Mouse (Mus musculus) cerebellum, adult 11-12 months (tissue): ENCODE measurements at regions not wholly inside any gene's neighbourhood (a gene's known extent, or its start where the extent isn't known, plus 50 kb on each side); places are given as distances from the start of the nearest gene placed in this dataset.

Experiments
- DNase-seq: peaks from one replicate; pipeline ENCODE4 v3.0.0; 2022

DNA sequence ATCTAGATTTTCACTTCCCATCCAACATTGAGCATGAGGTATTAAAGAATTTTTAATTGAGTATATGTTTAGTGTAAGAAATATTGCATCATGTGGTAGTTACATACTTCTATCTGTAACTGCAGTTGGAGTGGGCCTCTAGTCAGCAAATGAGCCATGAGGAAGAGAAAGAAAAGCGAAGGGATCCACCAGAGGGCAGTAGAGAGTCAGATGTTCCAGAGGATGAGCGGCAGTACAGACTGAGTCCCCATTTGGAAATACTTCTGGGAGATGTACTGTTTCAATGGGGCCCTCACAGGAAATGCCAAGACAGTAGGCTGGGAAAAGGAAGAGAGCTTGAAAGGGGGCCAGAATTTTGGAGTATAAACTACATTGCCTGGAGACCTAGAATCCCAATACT lies 221.2 kb downstream of the Myh15 start:
- peak; percentile 27 for DNase-seq

- peak; percentile 12 for DNase-seq
Observed at GRCm38 (mm10) chr16:49288096-49288714, 230.9 kb downstream of the Myh15 start.

GRCm38 (mm10) chr16:49289200-49290079 lies 232.2 kb downstream of the Myh15 start:
- DNase-seq, result peak; percentile 51

- no peak for DNase-seq
Observed at GRCm38 (mm10) chr16:49303612-49304307, 246.5 kb downstream of the Myh15 start.

DNA sequence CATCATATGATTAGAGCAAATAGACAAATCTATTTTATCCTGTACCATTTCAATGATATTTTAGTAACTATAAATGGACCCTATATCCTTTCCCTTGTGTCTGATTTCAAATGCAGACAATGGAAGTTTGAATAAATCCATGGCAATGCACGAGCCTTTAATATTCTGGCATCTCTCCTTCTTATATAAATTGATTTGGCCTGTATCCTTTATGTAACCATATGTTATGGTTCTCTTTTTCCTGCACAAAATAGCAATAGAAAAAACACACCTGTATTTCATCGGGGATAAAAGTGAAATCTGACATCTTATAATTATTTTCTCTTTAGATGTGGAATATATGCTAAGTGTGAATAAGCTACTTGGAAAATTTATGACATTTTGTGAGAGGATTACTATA lies 247.1 kb downstream of the Myh15 start:
- no peak for DNase-seq

GRCm38 (mm10) chr16:49317061-49317460 lies 259.8 kb downstream of the Myh15 start:
- no peak for DNase-seq

DNA sequence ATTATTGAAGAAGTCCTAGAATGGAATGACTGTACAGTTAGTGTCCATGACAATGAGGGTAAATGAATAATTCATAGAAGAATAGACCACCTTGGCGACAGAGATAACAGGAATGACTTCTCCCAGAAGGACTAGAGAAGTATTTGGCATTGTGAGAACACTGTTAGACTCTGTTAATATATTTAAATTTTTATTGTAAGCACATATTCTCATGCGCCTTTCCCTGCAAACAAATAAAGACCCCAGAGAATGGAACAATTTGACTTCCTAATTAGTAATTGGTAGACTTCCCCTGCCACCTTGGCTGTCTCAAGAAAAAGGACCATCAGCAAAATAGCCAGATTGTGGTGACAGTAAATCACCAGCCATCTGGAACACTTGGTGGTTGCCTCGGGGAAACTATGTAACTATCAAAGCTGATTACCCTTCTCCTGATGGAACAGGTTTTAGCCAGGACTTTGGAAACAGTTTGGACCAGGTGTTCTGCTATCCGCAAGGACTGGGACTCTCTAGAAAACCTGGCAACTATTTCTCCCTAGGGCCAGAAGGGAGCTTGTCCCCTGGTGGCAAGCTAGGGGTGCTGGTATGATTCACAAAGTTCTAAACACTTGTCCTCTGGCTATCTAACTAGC lies 261.9 kb downstream of the Myh15 start:
- DNase-seq, result peak; percentile 16

GRCm38 (mm10) chr16:49319774-49320173 lies 262.5 kb downstream of the Myh15 start:
- DNase-seq, result no peak

- DNase-seq, result no peak
Observed at GRCm38 (mm10) chr16:49321951-49322350, 264.7 kb downstream of the Myh15 start.

GRCm38 (mm10) chr16:49330725-49331386 lies 273.6 kb downstream of the Myh15 start:
- DNase-seq, result no peak

DNA sequence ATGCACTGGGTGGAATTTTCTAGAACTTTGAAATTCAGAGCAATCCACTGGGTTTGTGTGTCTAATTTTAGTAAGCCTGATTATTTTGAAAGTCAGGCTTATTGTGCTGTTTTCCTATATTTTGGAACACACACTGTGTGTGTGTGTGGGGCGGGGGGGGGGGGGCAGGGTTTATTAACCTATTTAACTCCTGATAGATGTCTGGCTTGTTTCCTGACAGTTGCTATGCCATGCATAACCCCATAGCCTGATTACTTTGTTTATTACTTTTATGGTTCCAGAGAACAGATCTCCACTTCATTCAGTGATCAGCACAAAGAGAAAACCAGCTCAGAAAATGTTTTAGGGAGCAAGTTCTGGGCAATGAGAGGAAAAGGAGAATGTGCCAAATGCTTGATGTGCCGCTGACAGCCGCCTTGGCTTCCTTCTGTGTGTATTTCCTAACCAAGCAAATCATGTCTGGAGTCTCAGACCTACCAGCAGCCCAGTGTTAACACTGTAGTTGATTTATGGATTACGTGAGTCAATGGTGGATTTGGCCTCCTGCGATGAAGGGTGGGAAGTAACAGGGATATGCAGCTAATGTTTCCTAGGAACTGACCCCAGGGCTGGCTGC lies 274.9 kb downstream of the Myh15 start:
- DNase-seq, result no peak

DNA sequence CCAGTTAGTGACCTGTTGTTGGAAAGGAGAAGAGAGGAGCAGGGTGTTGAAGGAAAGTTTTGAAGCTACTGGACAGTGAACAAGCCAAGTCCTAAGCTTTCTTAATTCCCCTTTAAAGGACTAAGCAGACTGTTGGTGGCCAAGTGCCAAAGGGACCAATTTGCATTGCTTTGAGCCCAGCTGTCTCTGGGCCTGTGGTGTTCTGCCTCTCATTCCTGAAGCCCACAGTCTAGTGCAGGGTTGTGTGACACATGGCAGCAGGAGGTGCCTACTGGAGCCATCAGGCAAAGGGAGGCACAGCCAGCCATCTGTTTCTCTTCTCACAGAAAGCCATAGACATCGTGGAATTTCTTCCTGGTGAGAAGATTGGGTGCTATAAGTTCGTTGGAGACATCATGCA lies 278.6 kb downstream of the Myh15 start:
- DNase-seq, result peak; percentile 11

DNA sequence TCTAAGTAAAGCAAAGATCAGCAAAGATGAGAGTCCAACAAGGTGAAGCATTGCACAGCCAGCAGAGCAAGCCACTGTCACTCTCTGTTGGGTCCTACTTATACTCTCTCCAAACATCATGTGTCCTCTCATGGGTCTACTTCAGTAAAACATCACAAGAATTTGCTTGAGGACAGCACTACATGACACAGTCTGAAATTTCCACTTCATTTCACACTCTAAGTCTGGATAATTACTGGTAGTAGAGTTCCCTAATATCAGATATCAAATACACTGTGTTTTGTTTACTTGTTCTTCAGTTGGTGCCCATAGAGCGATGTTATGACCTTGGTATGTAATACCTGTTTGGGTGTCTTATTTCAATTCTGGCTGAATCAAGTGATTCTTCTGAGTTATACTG lies 280.7 kb downstream of the Myh15 start:
- DNase-seq, result no peak

DNA sequence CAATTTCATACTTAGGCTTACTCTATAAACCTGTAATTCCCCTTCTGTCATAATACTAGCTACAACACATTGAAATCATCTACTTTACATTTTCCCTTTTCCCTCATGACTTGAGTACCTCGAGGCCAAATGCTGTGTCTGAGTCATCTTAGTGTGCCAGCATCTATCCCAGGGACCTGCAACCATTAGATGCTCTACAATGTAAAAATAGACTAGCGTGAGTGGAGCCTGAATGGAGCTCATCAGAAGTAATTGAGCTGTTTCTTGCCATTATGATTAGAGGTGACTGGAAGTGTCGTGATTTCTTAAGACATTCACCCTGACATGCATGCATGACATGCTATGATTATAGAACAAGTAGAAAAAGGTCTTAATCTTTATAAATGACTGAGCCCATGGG lies 301.1 kb downstream of the Myh15 start:
- no peak for DNase-seq

- no peak for DNase-seq
Observed at GRCm38 (mm10) chr16:49361731-49362130, 304.4 kb downstream of the Myh15 start.

- DNase-seq, result no peak
Observed at GRCm38 (mm10) chr16:49369450-49369849, 312.2 kb downstream of the Myh15 start.

DNA sequence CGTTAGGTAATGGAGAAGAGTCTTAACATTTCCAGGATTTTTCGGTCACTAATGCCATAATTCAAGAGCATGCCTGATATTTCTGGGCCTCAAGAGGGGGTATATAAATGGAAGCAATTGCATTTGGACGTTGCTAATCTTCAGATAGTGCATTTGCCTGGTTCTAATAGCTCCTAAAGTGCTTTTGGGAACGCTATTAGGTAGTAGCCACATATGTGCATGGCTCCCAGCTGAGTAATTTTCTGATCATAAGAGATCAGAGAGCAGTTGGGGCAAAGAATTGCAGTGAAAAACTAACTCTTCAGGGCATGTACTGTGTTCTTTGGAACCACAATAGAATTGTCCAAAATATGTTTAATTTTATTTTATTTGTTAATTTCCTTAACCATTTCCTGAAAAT lies 317.8 kb downstream of the Myh15 start:
- no peak for DNase-seq

- no peak for DNase-seq
Observed at GRCm38 (mm10) chr16:49378917-49379473, 320.0 kb upstream of the Ift57 start.

DNA sequence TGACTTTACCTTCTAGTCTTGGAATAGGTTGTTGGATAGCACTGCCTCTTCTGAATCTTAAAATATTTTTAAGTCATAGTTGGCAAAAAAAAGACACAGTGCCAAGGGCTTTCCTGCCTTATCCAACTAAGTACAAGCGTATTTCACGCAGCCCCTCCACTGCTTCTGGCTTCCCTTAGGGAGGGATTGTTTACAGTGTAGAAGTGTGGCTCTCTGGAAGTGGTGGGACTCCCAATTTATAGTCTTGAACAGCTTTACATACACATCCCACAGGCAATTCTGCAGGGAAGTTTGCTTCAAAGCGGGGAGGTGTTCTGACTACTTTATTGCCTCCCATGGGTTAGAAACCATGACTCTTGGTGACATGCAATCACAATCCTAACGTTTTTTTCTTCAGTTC lies 310.9 kb upstream of the Ift57 start:
- DNase-seq, result no peak

DNA sequence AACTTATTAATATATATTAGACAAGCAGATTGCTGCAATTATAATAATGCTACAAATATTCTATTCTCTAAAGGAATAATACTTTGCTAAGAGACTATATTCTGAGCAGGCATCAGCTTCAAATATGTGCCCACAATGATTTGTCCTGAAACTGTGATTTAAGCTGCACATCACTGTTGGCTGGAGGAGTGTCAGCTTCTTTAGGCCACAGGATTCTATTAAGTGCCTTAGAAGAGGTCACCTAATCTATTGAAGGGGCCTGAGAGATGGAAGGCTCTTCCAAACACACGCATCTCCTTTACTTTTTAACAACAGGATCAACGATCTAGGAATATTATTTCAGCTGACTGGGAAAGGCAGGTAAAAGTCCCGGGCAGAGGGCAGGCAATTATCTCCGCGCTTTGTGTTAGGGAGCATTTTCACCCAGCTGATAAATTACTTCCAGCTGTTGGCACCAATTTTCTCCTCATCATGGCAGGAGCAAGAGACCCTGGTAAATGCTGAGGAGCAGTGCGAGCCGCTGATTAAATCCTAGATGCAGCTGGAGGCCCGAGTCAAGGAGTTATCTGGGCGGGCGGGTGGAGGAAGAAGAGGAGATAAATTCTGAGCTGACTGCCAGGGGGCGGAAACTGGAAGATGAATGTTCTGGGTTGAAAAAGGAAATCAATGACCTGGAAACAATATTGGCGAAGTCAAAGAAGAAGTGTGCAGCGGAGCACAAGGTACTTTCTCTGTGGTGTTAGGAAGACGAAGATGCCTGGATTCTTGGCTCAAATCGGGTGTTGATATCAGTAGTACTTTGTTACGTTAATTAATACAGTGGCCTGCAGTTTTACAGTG lies 290.9 kb upstream of the Ift57 start:
- no peak for DNase-seq

DNA sequence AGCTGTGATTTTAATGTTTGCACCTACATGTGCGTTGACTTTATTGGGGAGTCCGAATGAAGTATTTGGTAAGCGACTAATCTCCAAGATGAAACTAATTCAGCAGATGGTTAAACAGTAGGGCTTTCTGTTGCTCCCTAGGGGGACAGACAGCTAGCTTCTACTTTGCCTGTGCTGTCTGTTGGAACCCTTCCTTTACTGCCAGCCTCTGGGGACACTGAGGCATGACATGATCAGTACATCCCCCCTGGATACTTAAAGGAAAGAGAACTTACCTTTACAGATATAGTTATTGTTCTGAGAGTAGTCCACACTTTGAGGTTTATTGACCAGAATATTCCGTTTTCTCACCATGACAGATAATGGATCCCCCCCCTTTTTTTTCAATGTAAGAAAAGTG lies 289.8 kb upstream of the Ift57 start:
- DNase-seq, result no peak
